Mouse (Mus musculus) heart, postnatal 0 days (tissue): ENCODE results near the gene Itpr2. TPM values are rescaled to one million over a fixed set of nuclear protein-coding genes. Genes with fewer than 3 reads are reported as not detected.

Experiments
- ATAC-seq: fragments of 200-750 bp; cut with Nextera tagmentation; 2 replicates; pipeline ENCODE4 v1.8.0; 2017; ENCODE audit warnings: low read depth, moderate number of reproducible peaks, moderate library complexity; ENCODE audit not compliant: insufficient read depth
- DNase-seq: peaks from one replicate; pipeline ENCODE4 v3.0.0-alpha.2; 2016; ENCODE audit warnings: low spot score
- H3K27ac ChIP-seq: fragments of 300-500 bp; sonication (generic); 2 replicates; pipeline ENCODE4 v1.5.1; 2014; ENCODE audit warnings: low read depth, mild to moderate bottlenecking
- H3K27me3 ChIP-seq: fragments of 300-500 bp; sonication (generic); 2 replicates; pipeline ENCODE4 v1.6.1; 2014; ENCODE audit warnings: low read length, mixed read lengths; ENCODE audit not compliant: control insufficient read depth, insufficient read depth
- H3K36me3 ChIP-seq: fragments of 300-500 bp; sonication (generic); replicated peaks from 2 replicates; pipeline ENCODE4 v1.6.1; 2014; ENCODE audit warnings: low read length, mixed read lengths; ENCODE audit not compliant: control insufficient read depth, insufficient read depth
- H3K4me1 ChIP-seq: fragments of 300-500 bp; sonication (generic); 2 replicates; pipeline ENCODE4 v1.6.1; 2014; ENCODE audit warnings: antibody characterized with exemption; ENCODE audit not compliant: control insufficient read depth, insufficient read depth
- H3K4me2 ChIP-seq: fragments of 300-500 bp; sonication (generic); 2 replicates; pipeline ENCODE4 v1.6.1; 2014; ENCODE audit warnings: low read depth, mild to moderate bottlenecking, low read length, moderate library complexity
- H3K4me3 ChIP-seq: fragments of 300-500 bp; sonication (generic); 2 replicates; pipeline ENCODE4 v1.5.1; 2014; ENCODE audit warnings: low read depth, low read length
- H3K9ac ChIP-seq: fragments of 300-500 bp; sonication (generic); replicated peaks from 2 replicates; pipeline ENCODE4 v1.6.1; 2014; ENCODE audit warnings: low read depth, low read length, mixed read lengths
- H3K9me3 ChIP-seq: fragments of 300-500 bp; sonication (generic); replicated peaks from 2 replicates; pipeline ENCODE4 v1.6.1; 2016; ENCODE audit warnings: low read length; ENCODE audit not compliant: control insufficient read depth
- CTCF ChIP-seq: IDR thresholded peaks from 2 replicates; pipeline ENCODE4 v1.5.1; 2016; ENCODE audit warnings: antibody characterized with exemption, control low read depth, low read depth
- EP300 ChIP-seq: IDR thresholded peaks from 2 replicates; pipeline ENCODE4 v1.6.1; 2016; ENCODE audit warnings: antibody characterized with exemption, low read depth
- WGBS: fragments of 180-500 bp; shearing (Covaris S2); extraction: QIAGEN DNeasy Blood & Tissue Kit; methylation state at CpG from one replicate; pipeline ENCODE4 v1.1.7; 2014; 5-methylcytosine and 5-hydroxymethylcytosine counted together
- polyA plus RNA-seq: library from polyadenylated mRNA; unstranded; fragments of >200 nt; fragmentation: Nextera tagmentation; extraction: Ambion mirVana; gene quantifications from 2 replicates; pipeline ENCODE4 v1.2.1, GENCODE M21; 2015
- total RNA-seq: library from RNA; depleted of rRNA; stranded (reverse); fragments of >200 nt; gene quantifications from 2 replicates; pipeline ENCODE4 v1.2.3, GENCODE M21; 2014; ENCODE audit warnings: low replicate concordance

Gene Itpr2
- total and polyA plus RNA-seq, 2 experiments from 2014 or later = 26.5 to 59.5 TPM

GRCm38 (mm10) chr6:146207204-146207959 is 294.6 kb downstream of the Itpr2 start:
- peak; percentile 75 for ATAC-seq
- Histone ChIP-seq H3K4me1 (peaks cover 7% of the 10 kb centered on the region), H3K27me3 (no peaks in the 10 kb centered on the region), H3K4me3 (no peak overlapping the region), H3K9ac (no peak overlapping the region), H3K9me3 (no peaks in the 10 kb centered on the region), H3K4me2 (no peak overlapping the region), H3K36me3 (peaks cover under 1% of the 10 kb centered on the region; the same call in 1 of the 2 replicates), H3K27ac (peak overlapping the region; percentile 53)
- peak; percentile 36 for DNase-seq
- TF ChIP-seq CTCF (no peak), EP300 (no peak)
- WGBS = 65% methylated on average over 10 of the region's 10 CpGs

GRCm38 (mm10) chr6:146205136-146205535 is 296.9 kb downstream of the Itpr2 start:
- WGBS = 47% methylated on average over 2 of the region's 2 CpGs
- no peak overlapping the region for H3K4me3 ChIP-seq
- H3K27me3 ChIP-seq = no peaks in the 10 kb centered on the region
- ATAC-seq (no peak), DNase-seq (no peak)
- H3K27ac ChIP-seq = no peak overlapping the region
- H3K4me2 ChIP-seq = no peak overlapping the region
- no peak overlapping the region for H3K9ac ChIP-seq
- H3K4me1 ChIP-seq = peaks cover 7% of the 10 kb centered on the region
- H3K36me3 ChIP-seq = no peaks in the 10 kb centered on the region; the same call in 1 of the 2 replicates
- TF ChIP-seq EP300 = no peak
- no peak for TF ChIP-seq CTCF
- H3K9me3 ChIP-seq = no peaks in the 10 kb centered on the region

- no peaks in the 10 kb centered on the region for H3K9me3 ChIP-seq
- H3K9ac ChIP-seq = no peak overlapping the region
- WGBS = 81% methylated on average over 4 of the region's 4 CpGs
- H3K4me3 ChIP-seq = no peak overlapping the region
- peaks cover 7% of the 10 kb centered on the region for H3K4me1 ChIP-seq
- no peak for ATAC-seq
- no peak for TF ChIP-seq EP300
- TF ChIP-seq CTCF = no peak
- no peaks in the 10 kb centered on the region; the same call in 1 of the 2 replicates for H3K36me3 ChIP-seq
- H3K27ac ChIP-seq = no peak overlapping the region
- H3K27me3 ChIP-seq = no peaks in the 10 kb centered on the region
- DNase-seq = no peak
- no peak overlapping the region for H3K4me2 ChIP-seq
Observed at GRCm38 (mm10) chr6:146204470-146204869, 297.6 kb downstream of the Itpr2 start.

GRCm38 (mm10) chr6:146197868-146198379 is 304.1 kb downstream of the Itpr2 start:
- peaks cover 29% of the 10 kb centered on the region for H3K36me3 ChIP-seq
- H3K27ac ChIP-seq = no peak overlapping the region
- no peak overlapping the region for H3K4me2 ChIP-seq
- DNase-seq = no peak
- no peaks in the 10 kb centered on the region for H3K27me3 ChIP-seq
- 90% methylated on average over 7 of the region's 7 CpGs for WGBS
- H3K4me1 ChIP-seq = no peaks in the 10 kb centered on the region
- no peak overlapping the region for H3K9ac ChIP-seq
- H3K9me3 ChIP-seq = no peaks in the 10 kb centered on the region
- H3K4me3 ChIP-seq = no peak overlapping the region
- no peak for TF ChIP-seq EP300
- no peak for ATAC-seq

GRCm38 (mm10) chr6:146196701-146197100 is 305.3 kb downstream of the Itpr2 start:
- no peak overlapping the region for H3K4me2 ChIP-seq
- no peak overlapping the region for H3K9ac ChIP-seq
- no peaks in the 10 kb centered on the region for H3K4me1 ChIP-seq
- no peaks in the 10 kb centered on the region for H3K27me3 ChIP-seq
- 59% methylated on average over 1 of the region's 1 CpGs for WGBS
- H3K36me3 ChIP-seq = peaks cover 41% of the 10 kb centered on the region
- TF ChIP-seq CTCF (no peak), EP300 (no peak)
- no peak overlapping the region for H3K4me3 ChIP-seq
- ATAC-seq = no peak
- H3K27ac ChIP-seq = no peak overlapping the region
- no peak for DNase-seq
- H3K9me3 ChIP-seq = no peaks in the 10 kb centered on the region
